In genomic region chr5:144963401-144963800, GRCm38 (mm10) we compare ENCODE assay signal across 9 mouse cellular contexts. TPM values are rescaled to one million over a fixed set of nuclear protein-coding genes. Genes with fewer than 3 reads are reported as not detected.
DNase-seq lines count a peak whose midpoint lies in the region; ATAC-seq and TF ChIP-seq lines count a peak whose summit lies in the region.
"Had no signal": no experiment of that assay in that cellular context is flagged by ENCODE, and none has a peak within 500 bp of the region (broad histone marks: within the 10 kb centered on the region; RNA-seq: fewer than 3 reads in every experiment).

No protein-coding gene starts in this region.

- DNase-seq in heart, adult 11 months: peak; percentile 95
- DNase-seq in heart, postnatal 25 days (ENCODE audit: low spot score): no peak
- DNase-seq in Patski (ENCODE audit: low read depth, low spot score): peak; percentile 64
- DNase-seq in heart, adult 2 months: peak; percentile 32 to 39
- peak; percentile 34 to 39 for DNase-seq in kidney, adult 8-10 months
- DNase-seq in T-cell, adult 2 months (ENCODE audit: low spot score): no peak
- no peak for DNase-seq in yolk sac, embryonic 10.5 days (ENCODE audit: low spot score)

- H3K9ac ChIP-seq in heart, adult 2 months (ENCODE audit: low read depth, low read length): no peak overlapping the region

- no peak for TF ChIP-seq POLR2A in heart, adult 2 months (IDR thresholded peaks at IDR 0.05; ENCODE audit: insufficient read depth, low read depth, low read length)

- peak overlapping the region; percentile 62 for H3K27ac ChIP-seq in heart, adult 2 months

- TF ChIP-seq EP300 in heart, adult 2 months (IDR thresholded peaks at IDR 0.05; ENCODE audit: insufficient read depth, low read depth, low read length): no peak

- TF ChIP-seq CTCF in Patski (IDR thresholded peaks at IDR 0.05): no peak
- TF ChIP-seq CTCF in heart, adult 2 months (IDR thresholded peaks at IDR 0.05): no peak

- POLR2A ChIA-PET in Patski (lab: Charles Lee): interaction anchor here (0.8 to 1.5 kb wide), 5 partner anchors 14 to 62 kb away, joined by 3 to 7 read pairs (median 3); no protein-coding TSS in a partner anchor

- no peak overlapping the region for H3K4me3 ChIP-seq in heart, adult 2 months

- peaks cover 3% of the 10 kb centered on the region; the same call in 1 of the 2 replicates for H3K36me3 ChIP-seq in heart, adult 2 months (ENCODE audit: control insufficient read depth, insufficient read depth, low read length)
- H3K36me3 ChIP-seq: G1E had no signal

- CTCF ChIA-PET in Patski (lab: Charles Lee): interaction anchor here (1.0 kb wide), 1 partner anchor 9 kb away, joined by 3 read pairs; no protein-coding TSS in a partner anchor

- peaks cover 5% of the 10 kb centered on the region for H3K79me2 ChIP-seq in heart, adult 2 months (replicated peaks; ENCODE audit: control insufficient read depth, insufficient read depth, low read length)

- no peaks in the 10 kb centered on the region for H3K27me3 ChIP-seq in Patski
- H3K27me3 ChIP-seq in heart, adult 2 months (ENCODE audit: control insufficient read depth, insufficient read depth, low read length): no peaks in the 10 kb centered on the region

- in situ Hi-C loops in Patski (cut with MboI; ENCODE audit: low pct_unique_long_range_greater_than_20kb): loop anchor here (5.0 kb wide), 1 partner anchor 46 kb away; no protein-coding TSS in a partner anchor

- no peak for ATAC-seq in Patski
- ATAC-seq in megakaryocyte, adult 5-6 weeks (ENCODE audit: poor library complexity, severe bottlenecking): peak; percentile 4; the same call in 1 of the 2 replicates

- intact Hi-C loops in heart, postnatal 25 days (cut with DNase I): loop anchor here (5.0 kb wide), 2 partner anchors 36 to 51 kb away; no protein-coding TSS in a partner anchor
- intact Hi-C loops in heart, adult 2 months (cut with DNase I): no loop called here

- H3K4me1 ChIP-seq in heart, adult 2 months (ENCODE audit: control insufficient read depth, insufficient read depth, low read length): peaks cover 23% of the 10 kb centered on the region

- 18% methylated on average over 3 of the region's 3 CpGs for WGBS in heart, adult 2 months

RNA-seq across cellular contexts. Expression of gene Smurf1, which starts 2.2 kb away (rescaled TPM):
- 10 to 100 TPM; 21.9 to 27.6 TPM for total RNA-seq in heart, postnatal 25 days (2021)
- 50.0 TPM for polyA plus RNA-seq in Patski (2021)
- total RNA-seq in heart, adult 2 months (2021): 10 to 100 TPM; 26.6 to 27.0 TPM
- 23.1 and 26.2 TPM in 2 replicates for polyA plus RNA-seq in heart, adult 2 months (2012; rRNA removed)
- total RNA-seq in megakaryocyte, adult 5-6 weeks (2015): 4.7 and 5.1 TPM in 2 replicates
- 6.7 and 6.9 TPM in 2 replicates for total RNA-seq in megakaryocyte, adult 5-6 weeks (2017)

Comparison
In these comparisons a context has a peak if more than half of its experiments do, and no peak if none do; other contexts are left out.
1. DNase-seq: peak in heart, adult 11 months (single experiment), Patski (single experiment), heart, adult 2 months (2 of 2) and kidney, adult 8-10 months (2 of 2); none in heart, postnatal 25 days (single experiment), T-cell, adult 2 months (single experiment) and yolk sac, embryonic 10.5 days (single experiment).